Mouse (Mus musculus): ENCODE measurements around the gene Sart3. TPM values are rescaled to one million over a fixed set of nuclear protein-coding genes. Genes with fewer than 3 reads are reported as not detected.

Gene Sart3
- polyA plus RNA-seq, 1 experiment from 2014 or later = 43.8 TPM

DNA sequence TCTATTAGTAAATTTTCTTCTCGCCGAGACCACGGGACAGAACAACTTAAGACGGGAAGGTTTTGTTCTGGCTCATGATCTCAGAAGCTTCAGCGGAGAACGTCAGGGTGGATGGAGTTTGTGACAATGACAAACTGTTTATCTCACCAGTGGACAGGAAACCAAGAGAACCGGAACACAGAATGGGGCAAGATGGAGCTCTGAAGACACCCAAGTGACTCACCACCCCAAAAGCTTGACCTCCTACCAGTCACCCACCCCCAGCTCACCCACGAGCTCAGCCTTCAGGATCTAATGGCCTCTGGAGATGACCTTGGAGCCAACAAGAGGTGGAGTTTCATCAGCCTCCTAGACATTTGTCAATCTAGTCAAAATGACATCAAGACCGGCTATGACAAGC, 33.0 kb upstream of the Sart3 start:
- Histone ChIP-seq H3K27me3 (replicated peaks) (no peaks in the 10 kb centered on the region), H3K9me3 (no peaks in the 10 kb centered on the region), H3K27ac (no peak overlapping the region), H3K4me3 (replicated peaks) (no peak overlapping the region), H3K9ac (no peak overlapping the region), H3K36me3 (no peaks in the 10 kb centered on the region), H3K4me2 (replicated peaks) (no peak overlapping the region), H3K4me1 (replicated peaks) (peaks cover 19% of the 10 kb centered on the region)
- 82% methylated on average over 9 of the region's 9 CpGs for WGBS
- no peak for ATAC-seq

DNA sequence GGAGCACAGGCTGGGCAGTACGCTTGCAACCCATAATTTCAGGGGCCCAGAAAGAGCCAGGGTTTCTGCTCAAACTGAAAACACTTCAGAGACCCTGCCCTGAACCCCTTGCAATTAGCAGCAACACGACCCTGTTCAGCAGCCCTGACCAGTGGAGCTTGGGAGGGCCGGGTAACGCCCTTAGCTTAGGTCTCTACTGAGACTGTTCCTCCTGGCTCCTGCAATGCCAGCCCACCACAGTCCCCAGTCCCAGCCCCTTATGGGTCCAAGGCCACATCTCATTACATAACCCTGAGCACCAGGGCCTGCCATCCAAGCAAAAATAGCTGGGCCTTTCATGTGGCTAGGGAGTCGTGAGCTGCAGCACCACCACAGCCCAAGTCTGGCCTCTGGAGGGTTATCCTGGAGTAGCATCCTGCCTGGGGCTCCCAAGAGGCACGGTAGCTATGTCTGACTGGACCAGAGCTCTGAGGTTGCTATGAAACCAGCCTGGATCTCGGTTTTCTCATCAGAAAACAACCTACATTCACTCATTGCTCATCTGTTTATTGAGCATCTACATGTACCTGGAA, 32.2 kb upstream of the Sart3 start:
- H3K4me1 ChIP-seq (replicated peaks) = peaks cover 19% of the 10 kb centered on the region
- WGBS = 58% methylated on average over 7 of the region's 7 CpGs

DNA sequence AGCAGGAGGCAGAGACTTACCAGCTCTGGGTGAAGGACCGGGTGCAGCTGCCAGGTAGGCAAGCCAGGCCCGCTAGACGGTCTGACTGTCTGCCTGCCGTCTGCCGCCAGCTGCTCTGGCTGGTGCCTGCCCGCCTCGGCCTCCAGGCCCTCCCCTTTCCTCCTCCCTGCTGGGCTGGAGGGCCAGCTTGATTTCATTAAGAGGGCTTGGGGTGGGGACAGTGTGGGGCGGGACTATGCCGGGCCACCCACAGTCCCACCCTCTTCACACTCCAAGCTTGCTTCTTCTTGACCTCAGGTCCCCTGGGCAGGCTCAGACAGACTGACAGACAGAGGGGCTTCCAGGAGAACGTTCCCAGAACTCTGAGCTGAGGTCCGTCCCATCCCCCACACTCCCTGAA, 28.0 kb upstream of the Sart3 start, which contains the start of gene Tmem119:
Gene Tmem119 (minus strand): TSS at position 237 of the 400 bp plus-strand sequence.
- Histone ChIP-seq H3K4me2 (replicated peaks) (peak within 1 kb of the TSS; percentile 55), H3K9me3 (no peaks in the 10 kb centered on the region), H3K9ac (peak within 1 kb of the TSS; percentile 56), H3K4me1 (replicated peaks) (peaks cover 29% of the 10 kb centered on the region), H3K36me3 (no peaks in the 10 kb centered on the region), H3K27me3 (replicated peaks) (no peaks in the 10 kb centered on the region), H3K4me3 (replicated peaks) (peak within 1 kb of the TSS; percentile 41), H3K27ac (peak within 1 kb of the TSS; percentile 76)
- peak; percentile 92 for ATAC-seq
- WGBS = under 1% methylated on average over 11 of the region's 11 CpGs

More for the DNA sequence above, 32.2 kb upstream of the Sart3 start:
- H3K27me3 ChIP-seq (replicated peaks) = no peaks in the 10 kb centered on the region
- no peaks in the 10 kb centered on the region for H3K9me3 ChIP-seq
- no peak overlapping the region for H3K4me2 ChIP-seq (replicated peaks)
- no peak for ATAC-seq
- H3K27ac ChIP-seq = no peak overlapping the region
- H3K9ac ChIP-seq = no peak overlapping the region
- no peak overlapping the region for H3K4me3 ChIP-seq (replicated peaks)
- H3K36me3 ChIP-seq = no peaks in the 10 kb centered on the region

GRCm38 (mm10) chr5:113799691-113800090, 27.4 kb upstream of the Sart3 start:
- Histone ChIP-seq H3K4me1 (replicated peaks) (peaks cover 29% of the 10 kb centered on the region), H3K9me3 (no peaks in the 10 kb centered on the region), H3K27ac (peak overlapping the region; percentile 76), H3K4me3 (replicated peaks) (peak overlapping the region; percentile 41), H3K27me3 (replicated peaks) (no peaks in the 10 kb centered on the region), H3K4me2 (replicated peaks) (peak overlapping the region; percentile 55), H3K36me3 (no peaks in the 10 kb centered on the region), H3K9ac (peak overlapping the region; percentile 56; the same call in 1 of the 2 replicates)
- no peak for ATAC-seq
- 34% methylated on average over 5 of the region's 5 CpGs for WGBS

DNA sequence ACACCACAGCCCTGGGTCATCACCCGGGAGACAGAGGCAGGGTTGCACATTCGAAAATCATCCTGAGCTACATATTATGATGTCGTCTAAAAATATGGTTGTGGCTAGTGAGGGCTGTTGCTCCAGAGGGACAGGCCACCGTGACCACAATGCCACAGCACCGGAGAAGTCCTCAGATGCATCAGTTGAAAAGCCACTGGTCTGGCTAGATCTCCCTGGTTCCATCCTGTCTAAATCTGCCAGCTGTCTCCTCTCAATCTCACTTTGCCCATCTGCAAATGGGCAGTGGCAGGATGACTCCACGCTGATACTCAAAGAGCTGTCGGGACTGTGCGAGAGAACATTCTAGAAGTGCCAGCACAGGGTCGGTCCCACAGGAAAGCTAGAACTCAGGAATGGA, 26.2 kb upstream of the Sart3 start:
- H3K27me3 ChIP-seq (replicated peaks) = no peaks in the 10 kb centered on the region
- no peaks in the 10 kb centered on the region for H3K9me3 ChIP-seq
- H3K27ac ChIP-seq = no peak overlapping the region
- ATAC-seq = no peak
- H3K4me1 ChIP-seq (replicated peaks) = peaks cover 25% of the 10 kb centered on the region
- peak overlapping the region; percentile 26; the same call in 1 of the 2 replicates for H3K9ac ChIP-seq
- H3K4me2 ChIP-seq (replicated peaks) = peak overlapping the region; percentile 55
- peak overlapping the region; percentile 41 for H3K4me3 ChIP-seq (replicated peaks)
- H3K36me3 ChIP-seq = no peaks in the 10 kb centered on the region
- 62% methylated on average over 9 of the region's 9 CpGs for WGBS

- H3K27ac ChIP-seq = peak overlapping the region; percentile 56
- no peak for ATAC-seq
- no peaks in the 10 kb centered on the region for H3K27me3 ChIP-seq (replicated peaks)
- peak overlapping the region; percentile 41; the same call in 1 of the 2 replicates for H3K4me3 ChIP-seq (replicated peaks)
- H3K4me2 ChIP-seq (replicated peaks) = peak overlapping the region; percentile 55
- no peaks in the 10 kb centered on the region for H3K9me3 ChIP-seq
- H3K9ac ChIP-seq = no peak overlapping the region; the same call in 1 of the 2 replicates
- H3K36me3 ChIP-seq = no peaks in the 10 kb centered on the region
- 14% methylated on average over 19 of the region's 19 CpGs for WGBS
- peaks cover 25% of the 10 kb centered on the region for H3K4me1 ChIP-seq (replicated peaks)
Observed at GRCm38 (mm10) chr5:113797149-113797882, 25.0 kb upstream of the Sart3 start.

- Histone ChIP-seq H3K36me3 (no peaks in the 10 kb centered on the region), H3K9ac (no peak overlapping the region), H3K27me3 (replicated peaks) (no peaks in the 10 kb centered on the region), H3K9me3 (no peaks in the 10 kb centered on the region), H3K4me1 (replicated peaks) (peaks cover 25% of the 10 kb centered on the region), H3K27ac (peak overlapping the region; percentile 56), H3K4me2 (replicated peaks) (peak overlapping the region; percentile 55), H3K4me3 (replicated peaks) (peak overlapping the region; percentile 41; the same call in 1 of the 2 replicates)
- peak; percentile 12; the same call in 1 of the 2 replicates for ATAC-seq
- WGBS = 7% methylated on average over 13 of the region's 13 CpGs
Observed at GRCm38 (mm10) chr5:113796401-113797148, 24.3 kb upstream of the Sart3 start.

DNA sequence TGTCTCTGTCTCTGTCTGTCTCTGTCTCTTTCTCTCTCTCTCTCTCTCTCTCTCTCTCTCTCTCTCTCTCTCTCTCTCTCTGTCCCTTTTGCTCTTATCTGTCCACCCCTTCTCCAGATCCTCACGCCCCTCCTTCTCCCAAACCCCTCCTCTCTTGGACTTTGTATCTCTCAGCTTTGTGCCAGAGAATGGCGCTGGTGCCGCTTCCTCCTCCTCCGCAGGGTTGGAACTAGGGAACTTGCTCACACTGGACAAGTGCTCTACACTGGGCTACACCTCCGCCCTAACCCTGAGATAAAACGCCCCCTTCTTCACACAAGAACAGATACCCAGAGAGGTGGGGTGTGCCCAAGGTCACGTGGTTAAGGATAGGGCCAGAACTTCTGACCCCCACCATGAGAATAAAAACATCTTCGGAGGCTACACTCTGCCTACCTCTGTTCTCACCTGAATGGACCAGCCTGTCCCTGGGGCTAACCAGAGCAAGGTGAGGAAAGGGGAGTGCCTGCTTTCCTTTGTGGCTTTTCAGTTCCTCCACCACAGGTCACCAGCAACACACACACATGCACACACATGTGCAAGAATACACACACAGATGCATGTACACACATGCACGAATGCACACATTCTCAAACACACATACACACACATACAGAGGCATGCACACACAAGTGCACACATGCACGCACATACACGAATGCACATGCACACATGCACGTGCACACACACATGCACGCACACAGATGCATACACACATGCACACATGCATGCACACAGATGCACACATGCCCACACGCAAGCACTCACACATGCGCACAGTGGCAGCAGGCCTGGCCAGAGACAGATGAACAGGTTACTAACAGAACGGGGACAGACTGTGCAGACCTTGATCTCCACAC, 19.1 kb upstream of the Sart3 start:
- peaks cover 30% of the 10 kb centered on the region for H3K4me1 ChIP-seq (replicated peaks)
- H3K27ac ChIP-seq = no peak overlapping the region
- ATAC-seq = peak; percentile 70

DNA sequence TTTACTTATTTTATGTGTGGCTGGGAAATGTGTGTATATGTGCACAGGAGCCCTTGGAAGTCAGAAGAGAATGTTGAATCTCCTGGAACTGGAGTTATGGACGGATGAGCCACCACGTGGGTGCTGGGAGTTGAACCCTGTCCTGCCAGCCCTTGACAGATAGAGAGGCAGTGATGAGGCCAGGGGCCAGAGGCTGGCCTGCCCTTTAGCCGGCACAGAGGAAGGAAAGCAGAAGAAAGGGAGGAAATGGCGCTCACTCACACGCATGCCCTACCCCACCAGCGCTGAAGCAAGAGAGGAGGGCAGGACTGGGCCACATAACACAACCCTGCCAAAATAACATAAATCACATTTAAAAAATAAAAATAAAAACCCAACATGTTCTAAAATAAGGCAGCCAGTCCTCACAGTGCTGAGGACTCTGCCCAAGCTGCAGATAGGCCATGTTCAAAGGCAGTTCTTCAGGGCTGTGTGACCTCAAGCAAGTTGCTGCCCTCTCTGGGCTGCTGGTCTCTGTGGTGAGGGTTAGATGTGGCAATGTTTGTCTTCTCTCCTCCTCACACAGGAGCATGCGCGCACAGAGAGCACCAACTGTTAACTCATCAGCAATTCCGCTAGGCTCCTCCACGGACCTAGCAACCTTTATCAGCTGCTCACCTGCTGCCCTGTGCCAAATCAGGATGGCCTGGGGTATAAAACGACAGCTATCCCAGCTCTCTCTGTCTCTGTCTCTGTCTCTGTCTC, 18.3 kb upstream of the Sart3 start:
- Histone ChIP-seq H3K27me3 (replicated peaks) (no peaks in the 10 kb centered on the region), H3K4me2 (replicated peaks) (peak overlapping the region; percentile 11; the same call in 1 of the 2 replicates), H3K9me3 (no peaks in the 10 kb centered on the region), H3K4me1 (replicated peaks) (peaks cover 27% of the 10 kb centered on the region), H3K27ac (peak overlapping the region; percentile 27; the same call in 1 of the 2 replicates), H3K36me3 (no peaks in the 10 kb centered on the region), H3K4me3 (replicated peaks) (no peak overlapping the region), H3K9ac (no peak overlapping the region)
- peak; percentile 55 for ATAC-seq
- 50% methylated on average over 11 of the region's 11 CpGs for WGBS

More for the DNA sequence above, 19.1 kb upstream of the Sart3 start:
- Histone ChIP-seq H3K9me3 (no peaks in the 10 kb centered on the region), H3K27me3 (replicated peaks) (no peaks in the 10 kb centered on the region), H3K36me3 (no peaks in the 10 kb centered on the region), H3K9ac (no peak overlapping the region), H3K4me3 (replicated peaks) (no peak overlapping the region), H3K4me2 (replicated peaks) (peak overlapping the region; percentile 11; the same call in 1 of the 2 replicates)
- 62% methylated on average over 16 of the region's 16 CpGs for WGBS

GRCm38 (mm10) chr5:113789075-113789788, 16.9 kb upstream of the Sart3 start:
- 21% methylated on average over 7 of the region's 7 CpGs for WGBS
- peak overlapping the region; percentile 11; the same call in 1 of the 2 replicates for H3K4me2 ChIP-seq (replicated peaks)
- H3K9me3 ChIP-seq = no peaks in the 10 kb centered on the region
- peak overlapping the region; percentile 78 for H3K27ac ChIP-seq
- peak; percentile 69 for ATAC-seq
- peaks cover 27% of the 10 kb centered on the region for H3K4me1 ChIP-seq (replicated peaks)
- no peak overlapping the region for H3K4me3 ChIP-seq (replicated peaks)
- no peak overlapping the region for H3K9ac ChIP-seq
- H3K27me3 ChIP-seq (replicated peaks) = no peaks in the 10 kb centered on the region
- no peaks in the 10 kb centered on the region for H3K36me3 ChIP-seq
